Mouse (Mus musculus): Measurements from ENCODE around the gene Krtap20-2.
"Not testable (repeated sequence)": the region's sequence is repeated elsewhere in the genome, so short reads cannot be mapped to it uniquely, and the experiment has no call there.

Krtap20-2 gene

GRCm38 (mm10) chr16:89205561-89205960 lies at the start of gene Krtap20-2:
Gene Krtap20-2, plus strand, starts transcription at chr16:89205861.
- no peak for DNase-seq

GRCm38 (mm10) chr16:89157652-89158051 lies 48.0 kb upstream of the Krtap20-2 start, which contains the start of gene Gm9789:
Gene Gm9789, plus strand, starts transcription at chr16:89157952.
- no peak for DNase-seq

GRCm38 (mm10) chr16:89169190-89169589 lies 36.5 kb upstream of the Krtap20-2 start, which contains the start of gene Gm7735:
Gene Gm7735, plus strand, starts transcription at chr16:89169490.
- DNase-seq = not testable (repeated sequence)

- no peak for DNase-seq
Observed at GRCm38 (mm10) chr16:89174435-89174834, 31.2 kb upstream of the Krtap20-2 start, which contains the start of gene 1110057P08Rik. Gene 1110057P08Rik, plus strand, starts transcription at chr16:89174735.

DNA sequence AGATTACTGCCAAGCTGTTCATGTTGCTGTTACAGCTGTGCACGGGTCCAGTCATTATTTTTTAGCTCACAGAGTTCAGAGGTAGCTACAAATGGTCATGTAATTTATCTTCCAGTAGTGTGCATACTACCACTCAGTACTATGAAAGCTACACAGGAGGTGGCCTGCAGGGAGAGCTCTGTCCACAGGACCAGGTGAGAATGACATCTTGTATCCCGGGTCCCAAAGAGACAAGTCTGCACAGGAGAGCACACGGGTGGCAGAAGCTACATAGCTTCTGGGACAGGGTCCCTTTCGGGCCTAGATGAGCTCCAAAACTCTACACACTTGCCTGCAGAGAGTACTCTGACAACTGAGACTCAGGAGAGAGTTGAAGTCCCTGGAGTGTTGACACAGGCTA lies 17.0 kb upstream of the Krtap20-2 start:
- no peak for DNase-seq

Measured in kidney, postnatal 25 days (tissue).